Mouse (Mus musculus): ENCODE results near the gene Dtx4.

Dtx4 gene

DNA sequence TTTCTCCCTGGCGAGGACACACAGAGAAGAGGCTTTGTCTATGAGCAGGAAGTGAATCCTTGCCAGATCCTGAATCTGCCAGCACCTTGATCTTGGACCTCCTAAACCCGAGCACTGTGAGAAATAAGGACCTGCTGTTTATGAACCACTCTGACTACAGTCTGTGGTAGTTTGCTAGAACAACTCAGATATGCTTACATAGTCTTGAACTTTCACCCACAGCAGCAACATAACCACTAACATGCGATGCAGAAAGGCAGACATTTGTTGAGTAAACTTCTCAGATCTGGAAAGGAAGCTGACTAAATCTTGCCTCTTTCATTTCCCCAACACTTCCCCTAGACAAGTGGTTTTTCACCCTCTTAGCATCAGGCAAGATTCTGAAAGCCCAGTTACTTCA lies 29.4 kb downstream of the Dtx4 start:
- in situ Hi-C loops (cut with MboI, MseI) = loop anchor here (5.0 kb wide), 1 partner anchor 120 kb away; no protein-coding TSS in a partner anchor

- in situ Hi-C loops (cut with MboI, MseI) = loop anchor here (5.0 to 10.0 kb wide), 2 partner anchors 35 to 347 kb away; partner anchors contain the start of gene Dtx4
Observed at GRCm38 (mm10) chr19:12467436-12467835, 33.8 kb downstream of the Dtx4 start.

DNA sequence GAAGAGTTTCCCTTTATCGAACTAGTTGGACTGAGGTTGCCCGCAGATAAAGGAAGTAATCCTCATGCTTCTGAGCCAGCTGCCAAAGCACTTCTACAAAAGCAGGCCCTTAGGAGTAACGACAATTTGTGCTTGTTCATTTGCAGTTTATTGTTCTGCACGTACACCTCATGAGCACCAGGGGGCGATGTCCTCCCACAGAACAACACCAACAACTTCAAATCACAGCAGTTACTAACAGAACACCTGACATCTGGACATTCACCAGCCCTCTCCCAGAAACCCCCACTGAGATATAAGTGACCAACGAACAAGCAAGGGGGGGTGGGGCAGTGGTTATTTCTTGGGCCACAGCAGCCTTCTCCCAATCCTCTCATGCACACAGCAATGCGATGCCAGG lies 35.0 kb downstream of the Dtx4 start:
- in situ Hi-C loops (cut with MboI, MseI) = loop anchor here (5.0 to 10.0 kb wide), 2 partner anchors 36 to 349 kb away; partner anchors contain the start of gene Dtx4

- in situ Hi-C loops (cut with MboI, MseI) = loop anchor here (5.0 to 10.0 kb wide), 2 partner anchors 37 to 349 kb away; partner anchors contain the start of gene Dtx4
Observed at GRCm38 (mm10) chr19:12465530-12466144, 35.6 kb downstream of the Dtx4 start.

DNA sequence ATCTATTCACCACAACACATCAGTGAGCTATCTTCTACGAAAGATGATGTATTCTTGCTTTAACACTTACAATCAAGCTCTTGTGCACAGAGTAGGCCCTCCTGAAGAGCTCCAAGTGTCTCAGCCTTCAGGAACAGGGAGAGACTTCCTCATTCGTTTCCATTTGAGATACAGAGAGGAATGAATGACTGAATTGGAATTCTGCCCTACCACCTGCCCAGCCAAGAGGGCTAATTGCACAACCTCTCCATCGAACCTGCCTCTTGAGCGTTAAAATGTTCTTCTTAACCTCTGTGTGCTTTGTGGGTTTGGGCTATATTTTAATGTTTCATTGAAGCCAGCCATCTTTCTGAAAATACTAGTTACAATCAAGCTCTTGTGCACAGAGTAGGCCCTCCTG lies 36.6 kb downstream of the Dtx4 start:
- in situ Hi-C loops (cut with MboI, MseI) = loop anchor here (5.0 to 10.0 kb wide), 2 partner anchors 38 to 350 kb away; partner anchors contain the start of gene Dtx4

DNA sequence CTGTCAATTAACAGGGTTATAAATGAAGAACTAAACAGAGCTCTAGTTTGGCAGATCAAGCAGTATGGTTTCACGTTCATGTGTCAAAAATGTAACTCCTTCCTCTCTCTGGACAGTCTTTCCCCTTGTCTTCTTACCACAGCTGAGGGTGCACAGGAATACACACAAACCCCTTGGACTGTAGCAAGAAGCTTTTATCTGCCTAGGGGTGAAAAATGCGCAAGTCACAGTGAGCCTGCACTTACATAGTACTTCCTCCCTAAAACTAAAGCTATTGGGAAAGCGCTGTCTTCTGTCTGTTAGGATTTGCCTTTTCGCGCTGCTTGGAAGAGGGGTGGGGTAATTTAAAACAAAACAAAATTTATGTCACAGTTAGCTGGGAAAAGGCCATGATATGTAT lies 37.1 kb downstream of the Dtx4 start:
- in situ Hi-C loops (cut with MboI, MseI) = loop anchor here (10.0 kb wide), 1 partner anchor 351 kb away; no protein-coding TSS in a partner anchor

- in situ Hi-C loops (cut with MboI, MseI) = loop anchor here (10.0 kb wide), 1 partner anchor 351 kb away; no protein-coding TSS in a partner anchor
Observed at GRCm38 (mm10) chr19:12463722-12464035, 37.6 kb downstream of the Dtx4 start.

DNA sequence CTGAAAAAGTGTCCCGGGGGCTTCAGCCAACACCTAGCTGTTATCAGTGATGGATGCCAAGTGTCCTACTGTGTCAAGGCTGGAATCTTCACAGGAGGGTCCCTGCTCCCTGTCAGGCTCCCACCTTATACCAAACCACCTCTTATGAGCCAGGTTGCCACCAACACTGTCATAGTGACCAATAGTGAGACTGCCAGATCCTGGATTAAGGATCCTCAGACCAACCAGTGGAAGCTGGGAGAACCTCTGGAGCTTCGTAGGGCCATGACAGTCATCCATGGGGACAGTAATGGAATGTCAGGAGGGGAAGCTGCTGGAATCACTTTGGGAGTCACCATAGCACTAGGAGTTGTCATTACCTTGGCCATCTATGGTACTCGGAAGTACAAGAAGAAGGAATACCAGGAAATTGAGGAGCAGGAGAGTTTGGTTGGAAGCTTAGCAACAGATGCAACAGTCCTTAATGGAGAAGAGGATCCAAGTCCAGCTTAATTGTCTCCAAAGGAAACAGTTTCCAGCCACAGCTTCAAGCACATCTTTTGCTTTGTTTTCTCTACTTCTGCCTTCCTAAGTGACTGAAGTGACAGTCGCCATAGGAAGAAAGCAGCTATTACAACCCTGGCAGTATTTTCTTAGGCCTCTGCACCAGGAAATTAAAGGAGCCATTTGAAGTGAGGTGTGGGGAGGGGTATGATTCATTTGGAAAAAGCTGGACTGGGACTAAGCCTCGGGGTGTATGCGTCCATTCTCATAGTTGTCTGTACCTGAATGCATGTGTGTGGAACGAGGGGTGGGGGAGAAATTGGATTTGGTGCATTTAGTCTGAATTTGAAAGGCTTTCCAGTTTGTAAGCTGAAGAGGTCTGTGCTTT lies 38.2 kb downstream of the Dtx4 start:
- in situ Hi-C loops (cut with MboI, MseI) = loop anchor here (10.0 kb wide), 1 partner anchor 352 kb away; no protein-coding TSS in a partner anchor

GRCm38 (mm10) chr19:12460282-12461249 lies 40.7 kb downstream of the Dtx4 start, which contains the start of gene Mpeg1:
Gene Mpeg1 (plus strand): TSS chr19:12460779.
- in situ Hi-C loops (cut with MboI, MseI) = loop anchor here (10.0 kb wide), 1 partner anchor 354 kb away; no protein-coding TSS in a partner anchor

- in situ Hi-C loops (cut with MboI, MseI) = no loop called here
Observed at GRCm38 (mm10) chr19:12459516-12459915, 41.7 kb downstream of the Dtx4 start.

DNA sequence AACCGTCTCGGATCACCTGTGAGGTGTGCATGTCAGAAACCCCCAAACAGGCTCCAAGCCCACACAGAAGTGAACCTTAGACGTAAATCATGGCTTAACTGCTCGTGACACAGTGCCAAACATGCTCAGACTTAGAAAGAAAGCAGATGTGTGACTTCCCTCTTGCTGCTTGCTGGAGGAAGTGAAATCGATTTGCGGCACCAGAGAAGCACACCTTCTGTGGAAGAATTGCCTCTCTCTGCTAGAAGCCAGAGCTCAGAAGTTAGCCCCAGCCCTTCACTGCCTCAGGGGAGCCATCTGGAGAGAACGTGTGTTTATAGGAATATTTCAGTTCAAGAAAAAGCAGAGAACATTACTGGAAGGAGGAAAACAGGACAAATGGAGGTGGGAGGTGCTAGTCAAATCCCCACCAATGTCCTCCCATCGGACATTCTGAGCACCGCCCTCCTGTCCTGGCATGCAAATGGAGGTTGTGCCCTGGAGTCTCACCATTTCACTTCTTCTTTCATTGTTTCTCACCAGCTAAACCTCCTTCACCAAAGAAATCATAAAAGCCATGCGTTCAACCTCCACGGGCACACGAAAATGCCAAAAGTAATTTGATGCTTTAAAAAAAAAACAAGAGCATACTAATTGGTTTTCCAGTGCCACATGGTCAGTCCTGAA lies 43.7 kb downstream of the Dtx4 start:
- in situ Hi-C loops (cut with MboI, MseI) = no loop called here

DNA sequence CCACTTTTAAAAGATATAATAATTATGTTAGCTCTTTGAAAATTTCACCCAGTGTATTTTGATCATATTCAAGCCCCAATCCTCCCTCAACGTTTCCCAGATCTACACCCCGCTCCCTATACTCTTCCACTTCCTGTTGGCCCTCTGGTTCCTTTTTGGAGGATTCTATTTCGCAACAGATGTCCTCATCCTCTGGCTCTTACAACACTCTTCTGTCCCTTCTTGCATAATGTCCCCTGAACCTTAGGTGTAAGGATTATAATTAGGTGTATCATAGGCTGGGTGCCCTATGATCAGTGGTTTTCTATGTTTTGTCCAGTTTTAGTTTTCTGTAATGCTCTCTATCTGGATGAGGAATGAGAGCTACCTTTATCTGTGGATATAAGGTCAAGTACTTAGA lies 56.2 kb downstream of the Dtx4 start:
- in situ Hi-C loops (cut with MboI, MseI) = no loop called here

DNA sequence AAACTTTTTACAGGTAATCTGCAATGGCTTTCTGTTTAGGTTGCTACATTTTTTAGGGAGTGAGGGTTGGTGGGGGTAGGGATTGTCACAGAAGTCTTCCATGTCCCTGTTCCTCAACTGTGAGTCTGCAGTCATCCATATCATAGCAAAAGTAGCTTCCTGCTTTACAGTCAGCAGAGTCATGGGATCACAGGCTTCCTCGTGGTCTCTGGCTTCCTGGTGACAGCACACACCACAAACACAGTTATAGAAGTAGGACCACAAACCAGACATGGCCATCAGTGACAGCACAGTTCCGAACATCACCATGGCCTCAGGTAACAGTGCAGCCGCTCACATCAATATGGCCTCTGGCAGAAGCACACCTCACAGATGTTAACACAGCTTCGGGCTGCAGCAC lies 58.7 kb downstream of the Dtx4 start:
- in situ Hi-C loops (cut with MboI, MseI) = no loop called here

DNA sequence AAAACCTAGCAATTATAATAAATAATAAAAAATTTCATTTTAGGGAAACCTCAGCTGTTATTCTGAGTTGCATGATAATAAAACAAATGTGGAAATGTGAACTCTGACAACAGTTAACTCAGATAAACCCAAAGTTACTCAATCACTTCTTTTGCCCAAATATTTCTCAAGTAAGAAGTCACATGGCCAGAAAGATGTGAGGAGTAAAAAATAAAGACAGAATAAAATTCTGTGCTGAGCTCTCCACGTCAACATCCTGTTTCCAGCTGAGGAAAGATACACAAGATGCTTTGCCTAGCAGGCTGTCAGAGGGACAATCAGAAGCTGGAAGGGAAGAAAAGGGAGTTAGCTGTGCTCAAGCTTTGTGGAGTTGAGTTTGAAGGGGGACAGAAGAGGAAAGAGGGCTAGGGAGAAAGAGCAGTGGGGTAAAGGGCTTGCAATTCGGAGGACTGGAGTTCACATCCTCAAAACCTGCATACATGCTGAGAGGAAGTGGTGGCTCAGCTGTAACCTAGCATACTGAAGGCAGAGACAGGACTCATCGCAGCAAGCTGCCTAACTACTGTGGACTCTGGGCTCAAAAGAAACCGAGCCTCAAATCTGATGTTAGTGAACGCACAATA lies 61.0 kb downstream of the Dtx4 start:
- in situ Hi-C loops (cut with MboI, MseI) = no loop called here

GRCm38 (mm10) chr19:12439581-12439980 lies 61.7 kb downstream of the Dtx4 start:
- in situ Hi-C loops (cut with MboI, MseI) = no loop called here

GRCm38 (mm10) chr19:12435750-12436524 lies 65.3 kb downstream of the Dtx4 start:
- in situ Hi-C loops (cut with MboI, MseI) = no loop called here

- in situ Hi-C loops (cut with MboI, MseI) = no loop called here
Observed at GRCm38 (mm10) chr19:12435011-12435416, 66.2 kb downstream of the Dtx4 start.

- in situ Hi-C loops (cut with MboI, MseI) = loop anchor here (5.0 kb wide), 1 partner anchor 69 kb away; the partner anchor contains the start of gene Dtx4
Observed at GRCm38 (mm10) chr19:12433033-12433432, 68.2 kb downstream of the Dtx4 start.

GRCm38 (mm10) chr19:12427605-12428004 lies 73.6 kb downstream of the Dtx4 start, which contains the start of gene Pfpl:
Gene Pfpl (plus strand): TSS chr19:12427905.
- in situ Hi-C loops (cut with MboI, MseI) = no loop called here

All from regulatory T cell (primary cell).